Mouse (Mus musculus): Measurements from ENCODE around the gene Lrrk1. TPM values are rescaled to one million over a fixed set of nuclear protein-coding genes. Genes with fewer than 3 reads are reported as not detected.
A peak's percentile ranks its signal among the peaks of the same experiment; 100 is the strongest.
"Not testable (repeated sequence)": the region's sequence is repeated elsewhere in the genome, so short reads cannot be mapped to it uniquely, and the experiment has no call there.

Gene Lrrk1
- total RNA-seq, 2 experiments from 2014 or later: 22.6 to 24.7 TPM

DNA sequence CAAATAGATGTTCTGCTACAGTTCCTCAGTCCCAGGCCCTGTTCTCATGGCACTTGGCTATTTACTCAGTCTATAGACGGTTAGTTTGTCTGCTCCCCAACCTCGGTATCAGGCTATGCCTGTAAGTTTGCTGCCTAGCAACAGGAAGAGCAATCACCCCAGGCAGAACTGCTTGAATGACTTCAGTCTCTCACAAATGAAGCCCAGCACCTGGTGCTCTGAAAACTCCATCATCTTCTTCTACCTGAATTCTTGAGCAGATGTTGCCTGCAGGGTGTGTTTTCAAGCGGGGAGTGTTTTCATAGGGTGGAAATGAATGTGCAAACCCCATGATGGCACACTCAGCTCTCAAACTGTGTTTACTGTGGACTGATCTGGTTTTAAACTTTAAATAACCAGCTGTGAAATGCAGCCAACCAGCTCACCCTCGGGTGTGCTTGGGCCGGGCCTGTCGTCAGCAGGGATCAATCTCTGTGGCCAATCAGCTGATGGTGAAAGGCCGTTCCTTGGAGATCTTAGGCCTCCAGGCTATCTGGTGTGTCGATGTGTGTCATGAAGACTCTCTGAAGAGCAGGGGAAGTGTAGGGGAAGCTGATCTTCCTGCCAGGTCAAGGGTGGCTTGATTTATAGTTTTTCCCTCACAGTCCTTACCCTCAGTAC lies 187.2 kb downstream of the Lrrk1 start:
- ATAC-seq (replicated peaks; ENCODE audit: poor library complexity, severe bottlenecking): no peak

DNA sequence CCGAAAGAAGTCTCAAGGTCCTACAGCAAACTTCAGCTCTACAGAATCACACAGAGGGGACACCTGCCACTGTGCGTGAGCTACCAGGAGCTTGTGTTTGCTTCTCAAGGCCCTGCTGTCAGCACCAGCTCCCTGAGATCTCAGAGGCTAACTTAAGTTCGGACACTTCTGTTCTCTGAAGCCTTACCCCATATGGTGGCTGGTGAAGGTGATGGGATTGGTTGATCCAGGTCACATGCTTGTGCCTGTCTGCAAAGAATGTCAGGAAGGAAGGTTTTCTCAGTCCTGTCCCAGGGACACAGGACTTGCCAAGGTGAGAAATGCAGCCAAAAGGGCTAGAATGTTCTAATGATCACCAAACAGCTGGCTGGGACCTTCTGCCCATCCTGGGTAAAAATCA lies 187.8 kb downstream of the Lrrk1 start:
- ATAC-seq (replicated peaks; ENCODE audit: poor library complexity, severe bottlenecking): no peak

DNA sequence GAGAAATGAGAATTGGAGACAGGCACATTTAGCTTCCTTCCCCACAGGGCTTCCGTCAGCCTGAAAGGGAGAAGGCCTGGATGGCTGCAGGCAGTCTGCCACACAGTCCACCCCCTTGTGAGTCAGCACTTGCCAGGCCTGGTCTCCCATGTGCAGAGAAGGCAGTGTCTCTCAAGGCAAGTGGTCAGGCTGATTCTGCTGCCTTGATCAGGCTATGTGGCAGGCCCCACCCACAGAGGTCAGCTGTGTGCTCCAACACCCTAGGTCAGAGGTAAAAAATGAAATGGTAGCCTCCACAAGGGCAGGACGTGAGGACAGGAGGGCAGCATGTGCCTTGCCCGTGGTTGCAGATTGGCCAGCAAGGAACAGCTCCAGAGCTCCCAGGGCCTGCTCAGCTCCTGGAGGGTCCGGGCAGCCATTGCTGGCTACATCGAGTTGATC lies 188.7 kb downstream of the Lrrk1 start:
- peak; percentile 74 for ATAC-seq (replicated peaks; ENCODE audit: poor library complexity, severe bottlenecking)

- ATAC-seq (replicated peaks; ENCODE audit: poor library complexity, severe bottlenecking): no peak
Observed at GRCm38 (mm10) chr7:66198416-66198815, 189.7 kb downstream of the Lrrk1 start.

- ATAC-seq (replicated peaks; ENCODE audit: poor library complexity, severe bottlenecking): 0 out of 2 replicates have a peak, but pooled peaks have one; percentile 8
Observed at GRCm38 (mm10) chr7:66196609-66197445, 191.3 kb downstream of the Lrrk1 start.

DNA sequence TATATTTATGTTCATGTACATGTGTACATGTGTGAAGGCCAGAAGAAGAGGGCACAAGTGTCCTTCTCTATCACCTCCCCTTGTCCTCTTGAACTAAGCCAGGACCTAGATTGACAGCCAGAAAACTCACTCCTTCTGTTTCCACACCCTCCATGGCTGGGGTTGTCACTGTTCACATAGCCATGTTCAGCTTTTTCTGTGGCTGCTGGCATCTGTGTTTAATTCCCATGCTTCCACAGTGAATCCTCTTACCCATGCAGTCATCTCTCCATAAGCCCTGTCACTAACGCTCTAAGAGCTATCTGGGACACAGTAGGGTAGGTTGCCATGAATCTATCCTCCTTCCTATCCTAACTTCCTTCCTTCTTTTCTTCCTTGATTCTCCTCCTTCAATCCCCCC lies 192.3 kb downstream of the Lrrk1 start:
- ATAC-seq (replicated peaks; ENCODE audit: poor library complexity, severe bottlenecking): no peak

- ATAC-seq (replicated peaks; ENCODE audit: poor library complexity, severe bottlenecking): no peak
Observed at GRCm38 (mm10) chr7:66194511-66194910, 193.6 kb downstream of the Lrrk1 start.

DNA sequence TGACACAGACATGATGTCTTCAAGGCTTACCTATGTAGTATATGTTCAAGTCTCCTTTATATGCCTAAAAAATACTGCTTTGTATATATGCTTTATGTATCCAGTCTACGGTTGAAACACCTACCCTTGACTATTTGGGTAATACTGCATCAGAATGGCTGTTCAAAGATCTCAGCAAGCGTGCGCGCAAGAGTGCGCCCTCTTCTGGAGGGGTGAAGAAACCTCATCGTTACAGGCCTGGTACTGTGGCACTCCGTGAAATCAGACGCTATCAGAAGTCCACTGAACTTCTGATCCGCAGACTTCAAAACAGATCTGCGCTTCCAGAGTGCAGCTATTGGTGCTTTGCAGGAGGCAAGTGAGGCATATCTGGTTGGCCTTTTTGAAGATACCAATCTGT lies 197.8 kb downstream of the Lrrk1 start:
- ATAC-seq (replicated peaks; ENCODE audit: poor library complexity, severe bottlenecking): not testable (repeated sequence)

- no peak for ATAC-seq (replicated peaks; ENCODE audit: poor library complexity, severe bottlenecking)
Observed at GRCm38 (mm10) chr7:66187581-66188231, 200.4 kb downstream of the Lrrk1 start.

GRCm38 (mm10) chr7:66185370-66185769 lies 202.8 kb downstream of the Lrrk1 start:
- ATAC-seq (replicated peaks; ENCODE audit: poor library complexity, severe bottlenecking): no peak

DNA sequence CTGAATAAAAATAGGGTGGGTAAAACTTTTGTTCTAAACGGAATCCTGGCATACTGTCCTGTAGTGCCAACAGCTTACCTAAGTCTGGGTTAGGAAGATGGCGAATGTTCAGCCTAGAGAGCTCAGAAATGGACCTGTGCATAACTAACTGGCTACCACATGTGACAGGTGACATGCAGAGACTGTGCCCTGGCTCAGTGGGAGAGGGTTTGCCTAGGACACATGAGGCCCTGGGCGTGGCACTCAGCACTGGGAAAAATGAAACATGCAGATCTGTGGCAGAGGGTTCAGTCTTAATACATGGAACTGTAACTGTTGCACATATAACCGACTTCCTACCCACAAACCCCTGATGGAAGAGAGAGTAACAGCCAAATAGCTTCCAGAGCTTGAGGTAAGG lies 204.1 kb downstream of the Lrrk1 start:
- no peak for ATAC-seq (replicated peaks; ENCODE audit: poor library complexity, severe bottlenecking)

- no peak for ATAC-seq (replicated peaks; ENCODE audit: poor library complexity, severe bottlenecking)
Observed at GRCm38 (mm10) chr7:66183404-66183803, 204.7 kb downstream of the Lrrk1 start.

DNA sequence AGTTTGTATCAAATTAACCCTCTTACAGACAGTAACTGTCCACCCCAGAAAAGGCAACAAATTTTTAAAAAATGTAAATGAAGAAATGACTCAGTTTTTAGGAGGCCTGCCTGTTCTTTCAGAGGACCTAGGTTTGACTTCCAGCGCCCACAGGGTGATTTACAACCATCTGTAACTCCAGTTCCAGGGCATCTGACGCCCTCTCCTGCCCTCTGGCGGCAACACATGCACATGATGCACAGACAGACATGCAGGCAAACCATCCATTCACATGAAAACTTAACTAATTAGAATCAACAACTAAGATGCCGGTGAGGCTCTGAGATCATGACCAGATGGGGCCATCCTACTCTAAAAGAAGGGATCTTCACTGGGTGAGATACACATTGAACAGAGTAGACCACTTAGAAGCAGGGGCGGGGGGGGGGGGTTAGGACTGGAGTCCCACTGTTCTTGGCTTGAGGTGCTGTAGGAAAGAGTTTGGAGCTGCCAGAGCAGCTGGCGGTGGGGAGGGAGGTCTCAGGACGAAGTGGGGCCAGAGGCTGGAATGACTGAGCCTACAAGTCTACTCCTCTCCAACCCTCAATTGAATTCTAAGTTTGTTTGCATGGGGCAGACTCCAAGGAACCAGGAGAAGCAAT lies 206.0 kb downstream of the Lrrk1 start:
- no peak for ATAC-seq (replicated peaks; ENCODE audit: poor library complexity, severe bottlenecking)

DNA sequence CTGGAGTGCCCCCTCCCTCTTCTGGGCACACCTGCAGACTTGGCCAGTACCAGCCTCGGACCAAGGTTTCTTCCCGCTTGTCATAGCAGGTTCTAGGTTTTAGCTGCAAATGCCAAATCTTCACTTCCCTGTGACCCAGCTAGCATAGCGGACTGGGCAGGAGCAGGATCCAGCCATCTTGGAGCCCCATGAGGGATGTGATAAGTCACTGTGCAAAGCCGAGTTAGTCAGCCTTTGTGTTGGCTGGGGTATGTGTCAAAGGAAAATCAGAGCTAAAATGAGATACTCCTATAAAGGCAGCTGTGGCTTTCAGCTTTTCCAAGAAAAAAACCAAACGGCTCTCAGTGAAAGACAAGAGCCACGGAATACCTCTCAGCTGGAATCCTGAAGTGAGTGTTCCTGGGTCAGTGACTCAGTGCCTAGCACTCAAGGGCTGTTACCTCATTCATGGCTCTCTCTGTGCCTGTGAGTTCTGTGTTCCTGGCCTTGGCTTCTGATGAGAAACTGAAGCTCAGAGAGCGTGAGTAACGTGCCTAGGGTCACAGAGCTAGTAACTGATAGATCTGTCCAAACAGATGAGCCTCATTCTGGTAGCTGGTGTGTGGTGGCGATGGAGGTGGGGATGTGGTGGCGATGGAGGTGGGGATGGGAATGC lies 207.3 kb downstream of the Lrrk1 start:
- no peak for ATAC-seq (replicated peaks; ENCODE audit: poor library complexity, severe bottlenecking)

GRCm38 (mm10) chr7:66180260-66180659 lies 207.9 kb downstream of the Lrrk1 start:
- ATAC-seq (replicated peaks; ENCODE audit: poor library complexity, severe bottlenecking): peak; percentile 38

DNA sequence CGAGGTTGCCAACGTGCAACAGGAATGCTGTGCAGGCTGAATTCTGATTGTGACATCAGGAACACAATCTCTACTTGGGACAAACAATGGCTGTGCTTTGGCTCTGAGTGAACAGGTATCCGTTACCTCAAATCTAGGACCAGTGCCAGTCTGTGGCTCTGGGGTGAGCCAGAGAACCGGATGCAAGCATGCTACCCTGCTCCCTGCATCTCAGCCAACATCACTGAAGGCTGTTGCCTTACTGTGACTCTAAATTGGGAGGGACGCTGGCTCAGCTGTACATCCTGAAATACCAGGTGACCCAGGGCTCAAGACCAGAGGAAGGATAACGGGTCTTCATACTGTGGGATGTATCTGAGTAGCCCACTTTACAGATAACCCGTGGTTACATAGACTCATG lies 208.4 kb downstream of the Lrrk1 start:
- peak; percentile 0; the same call in 1 of the 2 replicates for ATAC-seq (replicated peaks; ENCODE audit: poor library complexity, severe bottlenecking)

DNA sequence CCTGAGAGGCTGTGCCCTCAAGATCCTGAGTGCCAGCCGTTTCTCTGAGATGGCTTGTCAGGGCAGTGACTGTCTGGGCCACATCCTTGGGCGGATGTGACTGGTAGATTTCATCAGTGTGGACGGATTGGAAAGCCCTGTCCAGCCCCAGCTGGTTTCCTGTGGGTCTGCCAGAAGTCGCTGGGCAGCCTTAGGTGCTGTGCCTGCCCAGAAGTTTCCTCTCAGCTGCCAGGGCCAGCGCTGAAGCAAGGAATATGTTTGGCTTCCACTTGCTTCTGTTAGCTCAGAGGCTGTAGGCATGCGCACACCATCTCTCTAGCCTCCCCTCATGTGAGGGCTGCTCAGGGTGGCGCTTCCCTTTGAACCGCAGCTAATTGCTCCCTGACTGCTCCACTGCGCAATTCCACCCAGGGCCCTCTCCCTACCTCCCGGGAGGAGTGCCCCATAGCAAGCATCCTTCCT lies 209.0 kb downstream of the Lrrk1 start:
- ATAC-seq (replicated peaks; ENCODE audit: poor library complexity, severe bottlenecking): peak; percentile 67

GRCm38 (mm10) chr7:66178101-66178500 lies 210.0 kb downstream of the Lrrk1 start:
- no peak for ATAC-seq (replicated peaks; ENCODE audit: poor library complexity, severe bottlenecking)

- ATAC-seq (replicated peaks; ENCODE audit: poor library complexity, severe bottlenecking): no peak
Observed at GRCm38 (mm10) chr7:66176929-66177328, 211.2 kb downstream of the Lrrk1 start.
